Mouse (Mus musculus) hindbrain, embryonic 10.5 days (tissue): Measurements from ENCODE around the gene Ltbp4. TPM values are rescaled to one million over a fixed set of nuclear protein-coding genes. Genes with fewer than 3 reads are reported as not detected.
A peak's percentile ranks its signal among the peaks of the same experiment; 100 is the strongest.

ENCODE experiments used
- DNase-seq: peaks from one replicate; pipeline ENCODE4 v3.0.0-alpha.2; 2017; ENCODE audit warnings: low spot score
- H3K27ac ChIP-seq: fragments of 300-500 bp; sonication (generic); 2 replicates; pipeline ENCODE4 v1.5.1; 2016; ENCODE audit warnings: mild to moderate bottlenecking, moderate library complexity
- H3K27me3 ChIP-seq: fragments of 300-500 bp; sonication (generic); 2 replicates; pipeline ENCODE4 v1.6.1; 2016; ENCODE audit warnings: mild to moderate bottlenecking; ENCODE audit not compliant: poor library complexity, insufficient read depth, severe bottlenecking
- H3K36me3 ChIP-seq: fragments of 300-500 bp; sonication (generic); 2 replicates; pipeline ENCODE4 v1.6.1; 2016; ENCODE audit warnings: mild to moderate bottlenecking, moderate library complexity
- H3K4me1 ChIP-seq: fragments of 300-500 bp; sonication (generic); replicated peaks from 2 replicates; pipeline ENCODE4 v1.6.1; 2016; ENCODE audit warnings: mild to moderate bottlenecking
- H3K4me3 ChIP-seq: fragments of 300-500 bp; sonication (generic); 2 replicates; pipeline ENCODE4 v1.5.1; 2016; ENCODE audit warnings: mild to moderate bottlenecking, moderate library complexity
- H3K9me3 ChIP-seq: fragments of 300-500 bp; sonication (generic); 2 replicates; pipeline ENCODE4 v1.6.1; 2016; ENCODE audit warnings: mild to moderate bottlenecking, moderate library complexity
- WGBS: fragments of 180-500 bp; shearing (Covaris S2); methylation state at CpG from one replicate; pipeline ENCODE4 v1.1.7; 2016; 5-methylcytosine and 5-hydroxymethylcytosine counted together
- polyA plus RNA-seq: library from polyadenylated mRNA; unstranded; fragments of >200 nt; fragmentation: Nextera tagmentation; extraction: Ambion mirVana; gene quantifications from 2 replicates; pipeline ENCODE4 v1.2.1, GENCODE M21; 2016

Ltbp4 gene
- polyA plus RNA-seq, 1 experiment from 2014 or later = 5.8 TPM

DNA sequence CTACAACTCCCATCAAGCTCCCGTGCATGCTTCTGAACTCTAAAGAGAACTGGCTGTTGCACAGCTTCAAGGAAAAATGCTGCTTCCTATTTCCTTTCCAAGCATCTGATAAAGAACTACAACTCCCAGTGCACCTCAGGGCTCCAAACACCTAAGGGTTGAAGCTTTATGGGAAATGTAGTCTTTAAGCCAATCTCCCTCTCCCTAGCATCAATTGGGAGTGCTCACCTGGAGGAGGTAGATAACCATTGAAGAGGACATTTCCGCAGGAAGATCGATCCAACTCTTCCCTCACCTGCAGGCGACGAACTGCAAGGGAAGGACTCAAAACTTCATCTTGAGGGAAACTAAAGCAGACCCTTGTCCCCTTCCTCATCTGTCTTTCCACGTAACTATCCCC lies 16.7 kb upstream of the Ltbp4 start:
- 33% methylated on average over 6 of the region's 6 CpGs for WGBS
- peaks cover 27% of the 10 kb centered on the region for H3K27me3 ChIP-seq
- no peak for DNase-seq
- peaks cover 48% of the 10 kb centered on the region for H3K36me3 ChIP-seq
- no peaks in the 10 kb centered on the region for H3K9me3 ChIP-seq
- H3K27ac ChIP-seq = no peak overlapping the region
- H3K4me1 ChIP-seq = peaks cover 28% of the 10 kb centered on the region
- H3K4me3 ChIP-seq = peak overlapping the region; percentile 81

- no peak overlapping the region for H3K4me3 ChIP-seq
- H3K36me3 ChIP-seq = peaks cover 90% of the 10 kb centered on the region
- no peaks in the 10 kb centered on the region for H3K27me3 ChIP-seq
- WGBS = 27% methylated on average over 6 of the region's 6 CpGs
- H3K9me3 ChIP-seq = no peaks in the 10 kb centered on the region
- H3K4me1 ChIP-seq = peaks cover 9% of the 10 kb centered on the region; the same call in 1 of the 2 replicates
- no peak overlapping the region for H3K27ac ChIP-seq
- no peak for DNase-seq
Measured at GRCm38 (mm10) chr7:27345444-27345843, 8.0 kb upstream of the Ltbp4 start.

- no peak overlapping the region for H3K4me3 ChIP-seq
- peaks cover 19% of the 10 kb centered on the region for H3K4me1 ChIP-seq
- 25% methylated on average over 4 of the region's 4 CpGs for WGBS
- peaks cover 62% of the 10 kb centered on the region for H3K36me3 ChIP-seq
- H3K27me3 ChIP-seq = peaks cover 22% of the 10 kb centered on the region
- no peak overlapping the region for H3K27ac ChIP-seq
- H3K9me3 ChIP-seq = no peaks in the 10 kb centered on the region
- no peak for DNase-seq
Measured at GRCm38 (mm10) chr7:27342595-27342994, 5.1 kb upstream of the Ltbp4 start.

GRCm38 (mm10) chr7:27339519-27339918 lies 2.0 kb upstream of the Ltbp4 start:
- Histone ChIP-seq H3K36me3 (peaks cover 31% of the 10 kb centered on the region), H3K4me1 (peaks cover 30% of the 10 kb centered on the region), H3K27me3 (peaks cover 52% of the 10 kb centered on the region), H3K9me3 (no peaks in the 10 kb centered on the region), H3K4me3 (peak overlapping the region; percentile 24), H3K27ac (no peak overlapping the region)
- DNase-seq = no peak
- WGBS = 28% methylated on average over 7 of the region's 7 CpGs

- Histone ChIP-seq H3K27ac (no peak overlapping the region), H3K27me3 (peaks cover 56% of the 10 kb centered on the region), H3K4me1 (peaks cover 34% of the 10 kb centered on the region), H3K36me3 (peaks cover 27% of the 10 kb centered on the region), H3K4me3 (peak overlapping the region; percentile 24), H3K9me3 (no peaks in the 10 kb centered on the region)
- no peak for DNase-seq
- 69% methylated on average over 4 of the region's 4 CpGs for WGBS
Measured at GRCm38 (mm10) chr7:27339114-27339513, 1.6 kb upstream of the Ltbp4 start.

GRCm38 (mm10) chr7:27335928-27336823 lies 1.3 kb downstream of the Ltbp4 start:
- Histone ChIP-seq H3K4me3 (peak overlapping the region; percentile 58), H3K9me3 (no peaks in the 10 kb centered on the region), H3K4me1 (peaks cover 57% of the 10 kb centered on the region), H3K27ac (peak overlapping the region; percentile 71), H3K36me3 (0 out of 2 replicates have a peak, but pooled peaks cover under 1% of the 10 kb centered on the region), H3K27me3 (peaks cover 86% of the 10 kb centered on the region)
- peak; percentile 91 for DNase-seq
- under 1% methylated on average over 47 of the region's 47 CpGs for WGBS

DNA sequence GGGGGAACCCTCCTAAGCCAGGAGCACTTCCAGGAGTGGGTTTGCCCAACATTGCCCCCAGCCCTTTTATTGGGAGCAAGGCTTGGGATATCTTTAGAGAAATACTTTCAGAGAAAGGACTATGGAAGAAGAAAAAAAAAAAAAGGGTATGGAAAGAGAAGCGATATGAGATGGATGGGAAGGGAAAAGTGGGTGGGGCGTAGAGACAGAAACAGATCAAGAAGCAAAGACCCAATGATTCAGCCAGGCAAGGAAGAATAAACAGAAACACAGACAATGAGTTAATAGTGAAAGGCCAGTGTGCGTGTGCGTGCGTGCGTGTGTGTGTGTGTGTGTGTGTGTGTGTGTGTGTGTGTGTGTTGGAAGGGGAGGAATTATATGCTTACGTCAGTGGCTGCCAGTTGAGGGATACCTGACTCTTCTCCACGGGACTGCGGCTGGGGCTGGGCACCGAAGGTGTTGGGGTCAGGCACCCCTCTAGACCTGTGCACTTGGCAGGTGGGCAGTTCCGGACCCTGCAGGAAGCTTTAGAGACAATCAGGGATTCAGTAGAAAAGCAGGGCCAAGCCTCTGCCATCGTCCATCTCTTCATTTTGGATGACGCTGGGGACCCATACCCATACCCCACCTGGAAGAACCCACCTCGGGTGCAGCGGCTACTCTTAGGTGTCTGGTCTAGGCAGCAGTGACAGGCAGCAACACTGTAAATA lies 2.3 kb downstream of the Ltbp4 start:
- H3K27me3 ChIP-seq = peaks cover 96% of the 10 kb centered on the region
- no peaks in the 10 kb centered on the region for H3K9me3 ChIP-seq
- WGBS = 58% methylated on average over 15 of the region's 15 CpGs
- no peak overlapping the region for H3K27ac ChIP-seq
- H3K36me3 ChIP-seq = no peaks in the 10 kb centered on the region
- H3K4me1 ChIP-seq = peaks cover 66% of the 10 kb centered on the region
- no peak for DNase-seq
- H3K4me3 ChIP-seq = peak overlapping the region; percentile 55; the same call in 1 of the 2 replicates

DNA sequence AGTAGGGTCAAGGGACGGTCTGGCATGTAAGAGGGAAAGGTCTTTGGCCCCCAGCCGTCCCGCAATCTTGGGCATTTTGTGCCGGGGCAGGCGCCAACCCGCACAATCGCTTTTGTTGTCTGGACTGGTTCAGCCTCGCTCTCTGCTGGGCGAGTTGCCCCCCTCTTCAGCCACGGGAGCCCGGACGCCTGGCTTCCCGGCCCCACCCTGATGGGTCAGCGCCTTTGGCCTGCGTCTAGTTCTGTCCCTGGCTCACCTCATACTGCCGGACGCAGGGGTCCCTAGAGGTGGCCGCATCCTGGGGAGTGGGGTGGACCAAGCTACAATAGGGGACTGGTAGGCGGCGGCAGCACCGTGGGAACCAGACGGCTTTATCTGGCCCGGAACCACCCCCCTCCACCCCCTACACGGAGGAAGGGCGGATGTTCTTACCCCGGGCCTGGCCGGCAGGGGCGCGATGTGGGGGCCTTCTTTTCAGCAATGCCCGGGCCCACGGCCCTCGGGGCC lies 3.0 kb downstream of the Ltbp4 start:
- Histone ChIP-seq H3K36me3 (no peaks in the 10 kb centered on the region), H3K27ac (no peak overlapping the region), H3K4me3 (peak overlapping the region; percentile 55), H3K4me1 (peaks cover 69% of the 10 kb centered on the region), H3K27me3 (peaks cover 100% of the 10 kb centered on the region), H3K9me3 (no peaks in the 10 kb centered on the region)
- 2% methylated on average over 32 of the region's 32 CpGs for WGBS
- no peak for DNase-seq

DNA sequence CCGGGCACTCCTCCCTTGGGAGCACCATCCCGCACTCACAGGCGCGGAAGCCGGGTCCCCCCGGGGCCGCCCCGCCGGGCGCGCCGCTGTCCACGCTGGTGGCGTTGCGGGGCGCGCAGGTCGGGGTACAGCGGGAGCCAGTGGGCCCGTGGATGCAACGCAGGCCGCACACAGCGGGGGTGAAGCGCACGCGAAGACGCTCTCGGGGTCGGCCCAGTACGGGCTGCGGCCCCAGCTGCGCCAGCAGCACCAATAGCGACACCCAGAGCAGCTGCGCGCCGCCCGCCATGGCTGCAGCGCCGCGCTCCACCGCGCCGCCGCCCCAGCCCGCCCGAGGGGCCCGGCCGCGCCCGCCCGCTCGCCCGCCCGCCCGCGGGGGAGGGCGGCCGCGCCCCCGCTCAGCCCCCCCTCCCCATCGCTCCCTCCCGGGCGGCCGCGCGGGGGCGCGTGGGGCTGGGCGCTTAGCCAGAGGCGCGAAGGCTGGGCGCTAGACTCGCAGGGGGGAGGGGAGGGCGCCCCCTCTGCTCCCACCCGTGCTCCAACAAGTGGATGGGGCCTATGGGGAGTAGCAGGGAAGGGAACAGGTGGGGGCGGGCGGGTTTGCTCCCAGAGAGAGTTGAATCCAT lies 4.1 kb downstream of the Ltbp4 start:
- Histone ChIP-seq H3K36me3 (no peaks in the 10 kb centered on the region), H3K9me3 (no peaks in the 10 kb centered on the region), H3K27ac (0 out of 2 replicates have a peak overlapping the region, but pooled peaks have one; percentile 40), H3K4me3 (peak overlapping the region; percentile 55), H3K27me3 (peaks cover 100% of the 10 kb centered on the region), H3K4me1 (peaks cover 75% of the 10 kb centered on the region)
- DNase-seq = peak; percentile 26
- 5% methylated on average over 66 of the region's 77 CpGs for WGBS

- H3K4me3 ChIP-seq = peak overlapping the region; percentile 55
- no peaks in the 10 kb centered on the region for H3K36me3 ChIP-seq
- no peaks in the 10 kb centered on the region for H3K9me3 ChIP-seq
- 1% methylated on average over 39 of the region's 39 CpGs for WGBS
- peaks cover 100% of the 10 kb centered on the region for H3K27me3 ChIP-seq
- H3K4me1 ChIP-seq = peaks cover 71% of the 10 kb centered on the region
- no peak overlapping the region for H3K27ac ChIP-seq
- DNase-seq = peak; percentile 81
Measured at GRCm38 (mm10) chr7:27332353-27333199, 4.9 kb downstream of the Ltbp4 start.

GRCm38 (mm10) chr7:27331854-27332253 lies 5.6 kb downstream of the Ltbp4 start:
- H3K27ac ChIP-seq = no peak overlapping the region
- peaks cover 64% of the 10 kb centered on the region for H3K4me1 ChIP-seq
- peaks cover 100% of the 10 kb centered on the region for H3K27me3 ChIP-seq
- no peak for DNase-seq
- H3K9me3 ChIP-seq = no peaks in the 10 kb centered on the region
- 9% methylated on average over 8 of the region's 8 CpGs for WGBS
- 0 out of 2 replicates have a peak overlapping the region, but pooled peaks have one; percentile 55 for H3K4me3 ChIP-seq
- H3K36me3 ChIP-seq = no peaks in the 10 kb centered on the region

DNA sequence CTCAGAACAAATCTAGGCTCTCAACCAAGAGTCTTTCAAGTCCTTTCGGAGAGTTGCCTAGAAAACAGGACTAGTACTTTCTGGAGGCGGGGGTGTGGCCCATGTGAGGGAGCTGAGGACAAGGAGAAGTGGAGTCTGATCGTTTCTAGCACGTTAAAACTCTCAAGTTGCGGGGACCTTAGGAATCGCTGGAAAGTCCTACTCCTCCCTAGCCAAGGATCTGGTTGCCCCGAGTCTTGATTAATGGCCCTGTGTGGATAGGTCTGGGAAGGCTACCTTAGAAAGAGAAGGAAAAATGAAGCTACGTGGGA lies 6.0 kb downstream of the Ltbp4 start:
- Histone ChIP-seq H3K27me3 (peaks cover 100% of the 10 kb centered on the region), H3K4me3 (peak overlapping the region; percentile 55; the same call in 1 of the 2 replicates), H3K9me3 (no peaks in the 10 kb centered on the region), H3K36me3 (no peaks in the 10 kb centered on the region), H3K27ac (no peak overlapping the region), H3K4me1 (peaks cover 61% of the 10 kb centered on the region)
- no peak for DNase-seq
- 5% methylated on average over 8 of the region's 8 CpGs for WGBS
